Mouse (Mus musculus) frontal cortex, postnatal 25 days (tissue): ENCODE results near the gene Slc29a1.
"Not testable (repeated sequence)": the region's sequence is repeated elsewhere in the genome, so short reads cannot be mapped to it uniquely, and the experiment has no call there.

Experiments
- DNase-seq, 2 experiments: peaks; one replicate each; pipeline ENCODE4 v3.0.0; 2022; ENCODE audit warnings: low spot score in 2 of 2

Slc29a1 gene

GRCm38 (mm10) chr17:45599446-45600242 lies at the start of gene Slc29a1:
Gene Slc29a1, minus strand, starts transcription at chr17:45599606.
- DNase-seq, result no peak

GRCm38 (mm10) chr17:45644185-45644584 lies 44.8 kb upstream of the Slc29a1 start:
- DNase-seq, result no peak

- peak; percentile 61 to 68 for DNase-seq
Measured at GRCm38 (mm10) chr17:45642701-45643100, 43.3 kb upstream of the Slc29a1 start.

GRCm38 (mm10) chr17:45641981-45642380 lies 42.6 kb upstream of the Slc29a1 start:
- DNase-seq, result no peak

GRCm38 (mm10) chr17:45638596-45639295 lies 39.3 kb upstream of the Slc29a1 start:
- DNase-seq, result no peak

GRCm38 (mm10) chr17:45634033-45634432 lies 34.6 kb upstream of the Slc29a1 start:
- no peak for DNase-seq

GRCm38 (mm10) chr17:45631940-45632339 lies 32.5 kb upstream of the Slc29a1 start:
- DNase-seq, result no peak

- no peak for DNase-seq
Measured at GRCm38 (mm10) chr17:45630992-45631391, 31.6 kb upstream of the Slc29a1 start.

- DNase-seq, result peak; percentile 47 to 50
Measured at GRCm38 (mm10) chr17:45629861-45630694, 30.7 kb upstream of the Slc29a1 start.

GRCm38 (mm10) chr17:45628885-45629855 lies 29.8 kb upstream of the Slc29a1 start:
- DNase-seq, result no peak

GRCm38 (mm10) chr17:45628160-45628559 lies 28.8 kb upstream of the Slc29a1 start:
- no peak for DNase-seq

- DNase-seq, result peak; percentile 35 to 69
Measured at GRCm38 (mm10) chr17:45626577-45627134, 27.2 kb upstream of the Slc29a1 start.

- not testable (repeated sequence) for DNase-seq
Measured at GRCm38 (mm10) chr17:45623425-45623824, 24.0 kb upstream of the Slc29a1 start.

GRCm38 (mm10) chr17:45619386-45620256 lies 20.2 kb upstream of the Slc29a1 start:
- no peak for DNase-seq

GRCm38 (mm10) chr17:45618941-45619385 lies 19.6 kb upstream of the Slc29a1 start:
- no peak for DNase-seq

- no peak for DNase-seq
Measured at GRCm38 (mm10) chr17:45617655-45618054, 18.2 kb upstream of the Slc29a1 start.

GRCm38 (mm10) chr17:45616679-45617078 lies 17.3 kb upstream of the Slc29a1 start:
- DNase-seq, result no peak

- DNase-seq, result no peak
Measured at GRCm38 (mm10) chr17:45616046-45616650, 16.7 kb upstream of the Slc29a1 start.

- DNase-seq, result no peak
Measured at GRCm38 (mm10) chr17:45612921-45613320, 13.5 kb upstream of the Slc29a1 start.
